Mouse (Mus musculus): ENCODE results near the gene Atp6v1g1. TPM values are rescaled to one million over a fixed set of nuclear protein-coding genes. Genes with fewer than 3 reads are reported as not detected.
A peak's percentile ranks its signal among the peaks of the same experiment; 100 is the strongest.

Gene Atp6v1g1
- polyA plus RNA-seq (2015; fragmentation: Nextera tagmentation; extraction: Ambion mirVana): 287 and 307 TPM in 2 replicates

- peak; percentile 96 for ATAC-seq (replicated peaks; ENCODE audit: low FRiP score)
- peak within 1 kb of the TSS; percentile 80 for H3K4me3 ChIP-seq (replicated peaks)
- H3K4me1 ChIP-seq: peaks cover 34% of the 10 kb centered on the region
- no peaks in the 10 kb centered on the region for H3K27me3 ChIP-seq
- WGBS: 2% methylated on average over 47 of the region's 57 CpGs
- peak within 1 kb of the TSS; percentile 75 for H3K4me2 ChIP-seq
- peak within 1 kb of the TSS; percentile 91 for H3K27ac ChIP-seq
- H3K9ac ChIP-seq: peak within 1 kb of the TSS; percentile 89
- no peaks in the 10 kb centered on the region for H3K9me3 ChIP-seq (replicated peaks)
- peaks cover 16% of the 10 kb centered on the region for H3K36me3 ChIP-seq
Observed at GRCm38 (mm10) chr4:63544494-63545230, at the start of gene Atp6v1g1. Gene Atp6v1g1, plus strand, starts transcription at chr4:63544772.

- peak; percentile 73 for ATAC-seq (replicated peaks; ENCODE audit: low FRiP score)
- Histone ChIP-seq H3K4me1 (peaks cover 37% of the 10 kb centered on the region), H3K27me3 (peaks cover 26% of the 10 kb centered on the region), H3K9ac (peak overlapping the region; percentile 63), H3K4me3 (replicated peaks) (peak overlapping the region; percentile 70), H3K36me3 (no peaks in the 10 kb centered on the region), H3K4me2 (peak overlapping the region; percentile 98), H3K27ac (no peak overlapping the region), H3K9me3 (replicated peaks) (no peaks in the 10 kb centered on the region)
- WGBS: under 1% methylated on average over 89 of the region's 107 CpGs
Observed at GRCm38 (mm10) chr4:63494967-63495914, 49.3 kb upstream of the Atp6v1g1 start.

- Histone ChIP-seq H3K36me3 (no peaks in the 10 kb centered on the region), H3K27me3 (peaks cover 31% of the 10 kb centered on the region), H3K4me3 (replicated peaks) (peak within 1 kb of the TSS; percentile 70), H3K9me3 (replicated peaks) (no peaks in the 10 kb centered on the region), H3K4me1 (peaks cover 36% of the 10 kb centered on the region), H3K4me2 (peak within 1 kb of the TSS; percentile 98), H3K27ac (0 out of 2 replicates have a peak within 1 kb of the TSS, but pooled peaks have one; percentile 2), H3K9ac (peak within 1 kb of the TSS; percentile 63)
- ATAC-seq (replicated peaks; ENCODE audit: low FRiP score): peak; percentile 77
- 1% methylated on average over 32 of the region's 34 CpGs for WGBS
Observed at GRCm38 (mm10) chr4:63495915-63496278, 48.7 kb upstream of the Atp6v1g1 start, which contains the start of gene Whrn. Gene Whrn, minus strand, starts transcription at chr4:63495991.

GRCm38 (mm10) chr4:63496312-63496711 lies 48.3 kb upstream of the Atp6v1g1 start:
- Histone ChIP-seq H3K4me2 (peak overlapping the region; percentile 98), H3K9ac (peak overlapping the region; percentile 45; the same call in 1 of the 2 replicates), H3K4me3 (replicated peaks) (peak overlapping the region; percentile 70), H3K9me3 (replicated peaks) (no peaks in the 10 kb centered on the region), H3K36me3 (no peaks in the 10 kb centered on the region), H3K27ac (0 out of 2 replicates have a peak overlapping the region, but pooled peaks have one; percentile 2), H3K4me1 (peaks cover 36% of the 10 kb centered on the region), H3K27me3 (peaks cover 35% of the 10 kb centered on the region)
- ATAC-seq (replicated peaks; ENCODE audit: low FRiP score): no peak
- WGBS: 11% methylated on average over 6 of the region's 6 CpGs

GRCm38 (mm10) chr4:63498346-63498745 lies 46.2 kb upstream of the Atp6v1g1 start:
- WGBS: 37% methylated on average over 3 of the region's 3 CpGs

GRCm38 (mm10) chr4:63501050-63501449 lies 43.5 kb upstream of the Atp6v1g1 start:
- H3K4me3 ChIP-seq (replicated peaks): no peak overlapping the region
- H3K4me2 ChIP-seq: no peak overlapping the region
- 75% methylated on average over 5 of the region's 5 CpGs for WGBS
- H3K27me3 ChIP-seq: peaks cover 18% of the 10 kb centered on the region; the same call in 1 of the 2 replicates
- peaks cover 5% of the 10 kb centered on the region; the same call in 1 of the 2 replicates for H3K4me1 ChIP-seq
- H3K9ac ChIP-seq: no peak overlapping the region
- no peak overlapping the region for H3K27ac ChIP-seq
- H3K36me3 ChIP-seq: no peaks in the 10 kb centered on the region
- no peak for ATAC-seq (replicated peaks; ENCODE audit: low FRiP score)
- no peaks in the 10 kb centered on the region for H3K9me3 ChIP-seq (replicated peaks)

More at GRCm38 (mm10) chr4:63498346-63498745, 46.2 kb upstream of the Atp6v1g1 start:
- H3K4me1 ChIP-seq: peaks cover 29% of the 10 kb centered on the region
- no peak overlapping the region for H3K4me3 ChIP-seq (replicated peaks)
- no peaks in the 10 kb centered on the region for H3K9me3 ChIP-seq (replicated peaks)
- H3K27me3 ChIP-seq: peaks cover 34% of the 10 kb centered on the region
- H3K9ac ChIP-seq: no peak overlapping the region
- ATAC-seq (replicated peaks; ENCODE audit: low FRiP score): no peak
- H3K36me3 ChIP-seq: no peaks in the 10 kb centered on the region
- no peak overlapping the region for H3K27ac ChIP-seq
- no peak overlapping the region for H3K4me2 ChIP-seq

GRCm38 (mm10) chr4:63503949-63504348 lies 40.6 kb upstream of the Atp6v1g1 start:
- Histone ChIP-seq H3K9ac (no peak overlapping the region), H3K4me2 (no peak overlapping the region), H3K27me3 (0 out of 2 replicates have a peak, but pooled peaks cover 14% of the 10 kb centered on the region), H3K4me3 (replicated peaks) (no peak overlapping the region), H3K9me3 (replicated peaks) (no peaks in the 10 kb centered on the region), H3K27ac (no peak overlapping the region), H3K36me3 (no peaks in the 10 kb centered on the region), H3K4me1 (no peaks in the 10 kb centered on the region)
- ATAC-seq (replicated peaks; ENCODE audit: low FRiP score): no peak
- 71% methylated on average over 5 of the region's 5 CpGs for WGBS

- ATAC-seq (replicated peaks; ENCODE audit: low FRiP score): no peak
- Histone ChIP-seq H3K27me3 (no peaks in the 10 kb centered on the region), H3K27ac (no peak overlapping the region), H3K4me3 (replicated peaks) (no peak overlapping the region), H3K9ac (no peak overlapping the region), H3K36me3 (no peaks in the 10 kb centered on the region), H3K4me2 (no peak overlapping the region), H3K4me1 (no peaks in the 10 kb centered on the region), H3K9me3 (replicated peaks) (no peaks in the 10 kb centered on the region)
- 77% methylated on average over 5 of the region's 5 CpGs for WGBS
Observed at GRCm38 (mm10) chr4:63507478-63507877, 37.1 kb upstream of the Atp6v1g1 start.

- no peaks in the 10 kb centered on the region for H3K27me3 ChIP-seq
- H3K27ac ChIP-seq: no peak overlapping the region
- no peaks in the 10 kb centered on the region for H3K9me3 ChIP-seq (replicated peaks)
- ATAC-seq (replicated peaks; ENCODE audit: low FRiP score): no peak
- H3K36me3 ChIP-seq: no peaks in the 10 kb centered on the region
- H3K4me3 ChIP-seq (replicated peaks): no peak overlapping the region
- H3K4me1 ChIP-seq: no peaks in the 10 kb centered on the region
- 37% methylated on average over 4 of the region's 4 CpGs for WGBS
- H3K4me2 ChIP-seq: no peak overlapping the region
- H3K9ac ChIP-seq: no peak overlapping the region
Observed at GRCm38 (mm10) chr4:63508232-63508631, 36.3 kb upstream of the Atp6v1g1 start.

- Histone ChIP-seq H3K4me1 (no peaks in the 10 kb centered on the region), H3K4me2 (no peak overlapping the region), H3K36me3 (no peaks in the 10 kb centered on the region), H3K27ac (no peak overlapping the region), H3K27me3 (no peaks in the 10 kb centered on the region), H3K9me3 (replicated peaks) (no peaks in the 10 kb centered on the region), H3K9ac (no peak overlapping the region), H3K4me3 (replicated peaks) (no peak overlapping the region)
- ATAC-seq (replicated peaks; ENCODE audit: low FRiP score): no peak
- WGBS: 78% methylated on average over 2 of the region's 2 CpGs
Observed at GRCm38 (mm10) chr4:63512921-63513320, 31.7 kb upstream of the Atp6v1g1 start.

- H3K36me3 ChIP-seq: no peaks in the 10 kb centered on the region
- no peak overlapping the region for H3K27ac ChIP-seq
- no peak overlapping the region for H3K9ac ChIP-seq
- no peak overlapping the region for H3K4me3 ChIP-seq (replicated peaks)
- H3K27me3 ChIP-seq: no peaks in the 10 kb centered on the region
- H3K4me2 ChIP-seq: no peak overlapping the region
- H3K9me3 ChIP-seq (replicated peaks): no peaks in the 10 kb centered on the region
- WGBS: 71% methylated on average over 4 of the region's 4 CpGs
- ATAC-seq (replicated peaks; ENCODE audit: low FRiP score): no peak
- no peaks in the 10 kb centered on the region for H3K4me1 ChIP-seq
Observed at GRCm38 (mm10) chr4:63514454-63514984, 30.1 kb upstream of the Atp6v1g1 start.

Data from kidney, embryonic 15.5 days (tissue).